Mouse (Mus musculus) bone marrow, adult 2 months (tissue): ENCODE results near the gene Ccnd2. TPM values are rescaled to one million over a fixed set of nuclear protein-coding genes. Genes with fewer than 3 reads are reported as not detected.

Experiments used
- H3K27ac ChIP-seq: fragments of 200-500 bp; 2 replicates; pipeline ENCODE4 v1.5.1; 2012; ENCODE audit warnings: low read depth, mild to moderate bottlenecking, control low read depth, inconsistent platforms, low read length; ENCODE audit not compliant: control insufficient read depth, poor library complexity, insufficient read depth
- H3K4me1 ChIP-seq: fragments of 200-500 bp; 2 replicates; pipeline ENCODE4 v1.6.1; 2011; ENCODE audit warnings: low read length; ENCODE audit not compliant: control insufficient read depth, insufficient read depth
- H3K4me3 ChIP-seq: fragments of 200-500 bp; replicated peaks from 2 replicates; pipeline ENCODE3; 2011; ENCODE audit warnings: mild to moderate bottlenecking, low read depth, low read length, control low read depth; ENCODE audit not compliant: control insufficient read depth
- CTCF ChIP-seq: fragments of 200-500 bp; IDR thresholded peaks from 2 replicates; pipeline ENCODE4 v1.5.1; 2011; ENCODE audit warnings: low read length, control low read depth; ENCODE audit not compliant: control insufficient read depth, insufficient read depth
- POLR2A ChIP-seq: fragments of 200-500 bp; IDR thresholded peaks from 2 replicates; pipeline ENCODE4 v1.6.1; 2011; ENCODE audit warnings: low read depth, mild to moderate bottlenecking, control low read depth, low read length, borderline replicate concordance; ENCODE audit not compliant: control insufficient read depth
- WGBS: fragments of 180-500 bp; shearing (Covaris S2); methylation state at CpG from one replicate; pipeline ENCODE4 v1.1.7; 2018; 5-methylcytosine and 5-hydroxymethylcytosine counted together
- polyA plus RNA-seq: library from polyadenylated mRNA; stranded (reverse); fragments of >200 nt; gene quantifications from 2 replicates; pipeline ENCODE4 v1.2.4, GENCODE M21; 2011; ENCODE audit warnings: low replicate concordance; ENCODE audit not compliant: missing spikeins, insufficient read depth, insufficient read length

Gene Ccnd2
- polyA plus RNA-seq, 1 experiment, result 20.3 TPM

DNA sequence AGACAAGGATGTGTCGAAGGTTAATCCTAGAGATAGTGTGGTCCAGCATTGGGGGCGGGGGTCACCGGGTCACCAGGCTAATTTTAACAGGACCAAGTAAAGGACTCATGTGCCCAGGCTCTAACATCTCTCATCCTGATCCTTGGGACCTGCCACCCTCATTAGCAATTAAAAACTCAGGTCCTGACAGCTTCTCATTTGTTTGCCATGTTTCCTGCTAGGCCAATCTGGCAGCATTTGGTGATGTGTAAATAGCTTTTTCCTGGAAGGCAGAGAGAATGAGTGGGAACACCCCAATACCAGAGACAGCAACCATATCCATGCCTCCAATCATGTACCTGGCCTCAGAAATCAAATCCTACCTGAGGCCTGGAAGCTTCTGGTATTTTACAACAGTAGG is 20.0 kb downstream of the Ccnd2 start:
- no peak for TF ChIP-seq POLR2A
- TF ChIP-seq CTCF, result no peak
- 72% methylated on average over 3 of the region's 3 CpGs for WGBS
- Histone ChIP-seq H3K4me1 (no peaks in the 10 kb centered on the region; the same call in 1 of the 2 replicates), H3K27ac (no peak overlapping the region), H3K4me3 (no peak overlapping the region)

DNA sequence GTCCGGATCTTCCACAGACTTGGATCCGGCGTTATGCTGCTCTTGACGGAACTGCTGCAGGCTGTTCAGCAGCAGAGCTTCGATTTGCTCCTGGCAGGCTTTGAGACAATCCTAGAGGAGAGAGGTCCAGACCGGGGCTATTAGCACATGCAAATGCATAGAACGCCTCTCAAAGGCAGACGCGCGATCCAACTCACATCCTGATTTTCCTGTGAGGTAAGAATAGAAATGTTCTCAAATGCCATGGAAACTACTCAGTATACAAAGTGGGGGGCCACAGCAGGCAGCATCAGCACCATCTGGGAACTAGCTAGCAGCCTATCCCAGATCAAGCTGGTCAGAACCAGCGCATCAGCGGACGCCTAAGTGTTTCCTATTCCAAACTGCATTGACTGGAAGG is 21.6 kb downstream of the Ccnd2 start:
- no peak for TF ChIP-seq CTCF
- TF ChIP-seq POLR2A, result no peak
- WGBS, result 92% methylated on average over 13 of the region's 13 CpGs
- Histone ChIP-seq H3K4me3 (no peak overlapping the region), H3K4me1 (no peaks in the 10 kb centered on the region; the same call in 1 of the 2 replicates), H3K27ac (no peak overlapping the region)

DNA sequence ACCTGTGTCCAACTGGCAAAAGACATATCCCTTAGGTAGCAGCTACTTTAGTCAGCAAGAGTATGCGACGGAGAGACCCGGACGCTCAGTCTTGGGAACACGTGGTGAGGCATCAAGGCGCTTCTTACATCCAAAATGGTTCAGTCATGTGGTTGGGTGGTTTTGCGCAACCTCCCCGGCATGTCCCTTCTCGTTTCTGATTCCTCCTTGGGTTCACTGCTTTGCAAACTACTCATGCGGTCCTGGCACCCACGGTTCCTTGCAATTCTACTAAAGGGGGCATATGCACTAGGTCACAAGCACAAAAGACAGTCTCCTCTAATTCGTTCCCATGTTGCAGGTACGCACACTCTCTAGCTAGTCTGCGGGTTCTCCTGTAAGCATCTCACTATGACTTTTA is 22.3 kb downstream of the Ccnd2 start:
- WGBS, result 56% methylated on average over 14 of the region's 14 CpGs
- Histone ChIP-seq H3K4me3 (no peak overlapping the region), H3K4me1 (no peaks in the 10 kb centered on the region; the same call in 1 of the 2 replicates), H3K27ac (no peak overlapping the region)
- TF ChIP-seq CTCF (no peak), POLR2A (no peak)

DNA sequence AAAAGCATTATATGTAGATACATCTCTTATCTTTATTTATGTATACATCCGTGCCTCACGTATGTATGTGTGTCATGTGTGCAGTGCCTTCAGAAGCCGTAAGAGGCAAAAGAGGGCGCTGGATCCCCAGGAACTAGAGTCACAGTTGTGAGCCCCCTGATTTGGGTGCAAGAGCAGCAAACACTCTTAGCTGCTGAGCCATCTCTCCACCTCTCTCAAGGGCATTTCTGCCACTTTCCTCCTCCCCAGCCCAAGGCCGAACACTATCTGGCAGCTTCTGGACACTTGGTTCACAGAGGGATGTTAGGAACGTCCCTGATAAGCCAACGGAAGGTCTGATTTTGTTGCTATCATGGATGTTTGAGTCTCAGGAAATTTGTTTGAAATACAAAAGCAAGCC is 28.5 kb downstream of the Ccnd2 start:
- H3K4me3 ChIP-seq, result no peak overlapping the region
- no peaks in the 10 kb centered on the region for H3K4me1 ChIP-seq
- no peak overlapping the region for H3K27ac ChIP-seq
- TF ChIP-seq CTCF (no peak), POLR2A (no peak)
- WGBS, result 83% methylated on average over 7 of the region's 7 CpGs

DNA sequence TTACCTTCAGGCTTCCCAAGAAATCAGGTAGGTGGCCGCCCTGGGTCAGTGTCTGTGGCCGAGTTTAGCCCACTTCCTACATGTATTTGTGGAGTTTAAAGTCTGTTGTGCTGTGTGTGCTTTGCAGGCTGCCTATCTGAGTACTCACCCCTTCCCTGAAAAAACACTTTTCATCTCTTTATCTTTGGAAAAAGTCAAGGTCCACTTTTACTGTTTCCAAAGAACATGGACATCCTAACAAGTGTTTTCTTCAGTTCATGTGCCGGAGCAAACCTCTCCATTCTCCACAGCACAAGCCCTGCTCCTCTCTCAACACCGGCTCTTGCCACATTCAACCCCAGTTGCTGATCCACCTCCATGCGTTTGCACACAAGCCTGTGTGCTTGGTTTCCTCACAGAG is 29.0 kb downstream of the Ccnd2 start:
- H3K4me3 ChIP-seq, result no peak overlapping the region
- 78% methylated on average over 5 of the region's 5 CpGs for WGBS
- H3K27ac ChIP-seq, result no peak overlapping the region
- H3K4me1 ChIP-seq, result no peaks in the 10 kb centered on the region
- TF ChIP-seq POLR2A (no peak), CTCF (no peak)

DNA sequence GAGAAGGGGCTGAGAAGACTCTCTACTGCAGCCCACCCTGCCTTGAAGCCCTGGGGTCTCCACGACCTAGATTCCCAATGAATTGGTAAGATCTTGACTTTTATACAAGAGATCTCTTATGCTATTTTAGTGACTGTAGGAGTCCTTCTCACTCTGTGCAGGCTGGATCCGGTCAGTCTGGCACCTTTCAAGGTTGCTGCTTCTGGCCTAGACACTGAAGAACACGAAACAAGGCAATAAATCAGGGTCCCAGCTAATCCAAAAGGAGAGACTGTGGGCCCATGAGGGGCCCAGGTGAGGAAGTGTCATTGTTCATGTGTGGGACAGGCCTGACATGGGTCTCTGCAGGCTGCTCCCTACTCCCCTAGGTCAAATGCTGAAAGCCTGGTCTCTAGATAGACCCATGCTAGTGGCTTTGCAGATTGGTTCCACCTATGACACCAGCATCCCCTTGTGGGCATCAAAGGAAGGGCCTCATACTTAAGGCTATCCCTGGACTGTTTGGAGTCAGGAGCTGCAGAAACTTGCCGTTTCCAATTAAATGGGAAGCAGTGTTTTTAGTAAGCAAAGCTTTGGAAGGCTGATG is 29.7 kb downstream of the Ccnd2 start:
- Histone ChIP-seq H3K4me1 (no peaks in the 10 kb centered on the region), H3K4me3 (no peak overlapping the region), H3K27ac (no peak overlapping the region)
- TF ChIP-seq POLR2A (no peak), CTCF (no peak)
- WGBS, result 66% methylated on average over 4 of the region's 4 CpGs

DNA sequence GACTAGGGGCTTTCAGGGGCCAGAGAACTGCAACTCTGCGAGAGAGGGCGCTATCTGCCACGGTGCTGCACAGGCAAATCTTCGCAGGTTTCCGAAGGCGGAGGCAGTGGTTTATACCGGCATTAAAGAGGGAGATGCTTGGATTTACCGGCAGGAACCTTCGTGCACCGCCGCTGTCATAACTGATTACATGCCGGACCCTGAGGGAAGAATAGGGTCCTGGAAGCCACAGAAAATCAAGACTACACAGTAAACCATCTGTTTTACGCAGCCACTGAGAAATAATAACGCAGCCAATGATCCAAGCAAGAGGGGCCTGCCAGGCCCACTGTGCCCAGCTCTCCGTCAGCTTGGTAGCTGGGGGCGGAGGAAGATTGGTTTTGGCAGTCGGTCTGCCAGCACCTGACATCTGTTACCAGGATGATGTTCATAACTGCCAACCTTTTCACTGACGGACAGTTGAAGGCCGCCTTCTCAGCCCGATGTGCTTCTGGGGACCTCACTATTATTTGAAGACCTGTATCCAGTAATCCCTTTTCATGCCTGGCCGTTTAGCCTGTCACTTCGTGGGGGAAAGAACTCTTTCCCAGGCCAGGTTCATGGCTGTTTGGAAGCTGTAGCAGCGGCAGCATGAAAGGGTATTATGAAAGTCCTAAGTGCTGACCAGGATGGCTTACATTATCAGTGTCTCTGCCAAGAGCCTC is 37.1 kb downstream of the Ccnd2 start:
- 72% methylated on average over 23 of the region's 23 CpGs for WGBS
- no peak overlapping the region; the same call in 1 of the 2 replicates for H3K27ac ChIP-seq
- H3K4me1 ChIP-seq, result no peaks in the 10 kb centered on the region
- no peak overlapping the region for H3K4me3 ChIP-seq
- no peak for TF ChIP-seq CTCF

DNA sequence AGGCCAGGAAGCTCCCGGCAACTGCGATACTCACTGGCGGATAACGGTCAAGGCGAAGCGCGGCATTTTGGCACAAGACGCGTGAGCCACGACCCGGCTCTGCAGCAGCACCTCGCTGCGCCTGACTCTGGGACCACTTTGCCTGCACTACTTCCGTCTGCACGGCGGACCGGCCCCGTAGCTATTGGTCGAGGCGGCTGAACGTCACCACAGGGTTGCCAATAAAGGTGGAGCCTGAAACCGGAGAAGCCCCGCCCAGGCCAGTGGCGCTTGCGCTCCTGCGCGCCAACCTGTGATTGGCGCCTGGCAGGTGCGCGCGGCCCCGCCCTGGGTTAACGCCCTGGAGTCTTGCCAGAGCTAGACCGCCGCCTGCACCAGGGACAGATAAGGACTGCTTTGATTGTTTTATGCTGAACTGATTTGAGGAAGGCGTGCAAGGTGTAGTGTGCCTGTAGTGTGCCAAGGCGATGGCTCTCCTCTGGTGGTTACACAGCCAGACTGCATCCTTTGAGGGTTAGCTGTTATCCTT is 42.5 kb downstream of the Ccnd2 start, which contains the start of gene Tigar:
TSS of gene Tigar (minus strand) at position 156 of the 529 bp plus-strand sequence.
- H3K27ac ChIP-seq, result no peak within 1 kb of the TSS
- WGBS, result under 1% methylated on average over 37 of the region's 37 CpGs
- TF ChIP-seq CTCF (no peak), POLR2A (peak; percentile 93)

More for the DNA sequence above, 42.5 kb downstream of the Ccnd2 start, which contains the start of gene Tigar:
- peaks cover 2% of the 10 kb centered on the region; the same call in 1 of the 2 replicates for H3K4me1 ChIP-seq
- H3K4me3 ChIP-seq, result peak within 1 kb of the TSS; percentile 85
